Mouse (Mus musculus) heart, adult 9 months (tissue): Measurements from ENCODE around the gene Stpg1.
A peak's percentile ranks its signal among the peaks of the same experiment; 100 is the strongest.

ENCODE experiments used
- DNase-seq, 2 experiments: peaks; one replicate each; pipeline ENCODE4 v3.0.0; 2022; ENCODE audit warnings: low spot score in 2 of 2

Stpg1 gene

GRCm38 (mm10) chr4:135548521-135549077, 54.0 kb downstream of the Stpg1 start:
- no peak for DNase-seq

GRCm38 (mm10) chr4:135549323-135549722, 54.7 kb downstream of the Stpg1 start:
- no peak for DNase-seq

GRCm38 (mm10) chr4:135563794-135564193, 69.2 kb downstream of the Stpg1 start:
- DNase-seq: no peak

GRCm38 (mm10) chr4:135565400-135565799, 70.8 kb downstream of the Stpg1 start:
- peak; percentile 81 to 83 for DNase-seq

GRCm38 (mm10) chr4:135567042-135567441, 72.5 kb downstream of the Stpg1 start:
- peak; percentile 47 for DNase-seq

GRCm38 (mm10) chr4:135567484-135567883, 72.9 kb downstream of the Stpg1 start:
- DNase-seq: peak in 1 of 2 experiments; percentile 17

- no peak for DNase-seq
These were observed 74.6 kb downstream of the Stpg1 start for GRCm38 (mm10) chr4:135569201-135569600.

- no peak for DNase-seq
These were observed 75.8 kb downstream of the Stpg1 start for GRCm38 (mm10) chr4:135570152-135571036.

GRCm38 (mm10) chr4:135571037-135571550, 76.5 kb downstream of the Stpg1 start:
- no peak for DNase-seq

- DNase-seq: no peak
These were observed 77.7 kb downstream of the Stpg1 start for GRCm38 (mm10) chr4:135572276-135572675.

- DNase-seq: peak in 1 of 2 experiments; percentile 7
These were observed 78.7 kb downstream of the Stpg1 start, which contains the start of gene Grhl3 for GRCm38 (mm10) chr4:135573251-135573808. Grhl3 (minus strand) TSS chr4:135573630.

GRCm38 (mm10) chr4:135575365-135576140, 81.0 kb downstream of the Stpg1 start:
- DNase-seq: no peak

GRCm38 (mm10) chr4:135578490-135578889, 83.9 kb downstream of the Stpg1 start:
- DNase-seq: no peak

GRCm38 (mm10) chr4:135579695-135580094, 85.1 kb downstream of the Stpg1 start:
- DNase-seq: no peak

- no peak for DNase-seq
These were observed 86.8 kb downstream of the Stpg1 start for GRCm38 (mm10) chr4:135581222-135581910.

GRCm38 (mm10) chr4:135584838-135585237, 90.2 kb downstream of the Stpg1 start:
- DNase-seq: no peak
